Mouse (Mus musculus) left cerebral cortex, adult 8-10 months (tissue): ENCODE data around the gene Itgb2l. TPM values are rescaled to one million over a fixed set of nuclear protein-coding genes. Genes with fewer than 3 reads are reported as not detected.
"Not testable (repeated sequence)": the region's sequence is repeated elsewhere in the genome, so short reads cannot be mapped to it uniquely, and the experiment has no call there.

Experiments used
- DNase-seq, 2 experiments: peaks; one replicate each; pipeline ENCODE4 v3.0.0; 2022; ENCODE audit warnings: low spot score in 2 of 2
- total RNA-seq, 4 experiments: library from RNA; stranded (reverse); gene quantifications; 2 replicates each; pipeline ENCODE4 v1.2.4; 2022

Itgb2l gene
- total RNA-seq = not detected

- DNase-seq = no peak
These were observed at the start of gene Itgb2l for GRCm38 (mm10) chr16:96443468-96443867. TSS of gene Itgb2l (minus strand) at chr16:96443619.

DNA sequence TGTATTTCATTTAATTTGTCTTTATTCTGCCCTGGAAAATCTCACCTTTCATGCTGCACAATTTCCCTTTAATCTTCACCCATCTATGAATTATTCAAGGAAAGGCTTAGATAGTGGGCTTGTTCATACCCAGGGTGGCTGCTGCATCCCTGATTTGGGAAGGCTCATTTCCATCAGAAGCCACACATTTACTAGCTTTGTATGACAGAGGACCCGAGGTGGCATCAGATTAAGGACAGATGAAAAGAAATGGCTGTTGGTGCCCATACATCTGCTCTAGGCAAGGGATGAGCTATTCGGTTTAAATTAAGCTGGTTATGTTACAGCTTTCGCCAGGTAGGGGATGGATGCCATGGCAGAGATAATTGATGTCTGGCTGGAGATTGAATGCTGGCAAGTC lies 48.1 kb upstream of the Itgb2l start:
- DNase-seq = no peak

GRCm38 (mm10) chr16:96488038-96488437 lies 44.6 kb upstream of the Itgb2l start:
- no peak for DNase-seq

GRCm38 (mm10) chr16:96487007-96487684 lies 43.7 kb upstream of the Itgb2l start:
- DNase-seq = no peak

DNA sequence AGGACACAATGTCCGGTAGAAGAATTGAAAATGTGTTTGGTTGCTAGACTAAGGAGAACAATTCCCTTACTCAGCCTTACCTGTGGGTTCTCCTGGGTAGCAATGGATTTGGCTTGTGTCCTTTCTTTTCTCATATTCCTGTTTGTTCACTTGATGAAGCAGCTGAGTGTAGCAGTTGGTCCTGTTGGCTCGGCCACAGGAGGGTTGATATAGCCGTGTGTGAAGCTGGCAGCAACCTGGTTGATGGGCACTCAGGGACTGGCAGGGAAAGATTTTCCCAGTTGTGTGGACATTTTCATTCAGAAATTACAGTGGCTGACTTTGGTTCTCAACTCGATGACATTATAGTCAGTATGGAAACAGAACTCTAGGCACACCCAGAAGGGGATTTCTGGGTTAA lies 38.4 kb upstream of the Itgb2l start:
- DNase-seq = no peak

GRCm38 (mm10) chr16:96474185-96474584 lies 30.8 kb upstream of the Itgb2l start:
- no peak for DNase-seq

- no peak for DNase-seq
These were observed 29.4 kb upstream of the Itgb2l start for GRCm38 (mm10) chr16:96472816-96473215.

GRCm38 (mm10) chr16:96472361-96472760 lies 28.9 kb upstream of the Itgb2l start:
- no peak for DNase-seq

DNA sequence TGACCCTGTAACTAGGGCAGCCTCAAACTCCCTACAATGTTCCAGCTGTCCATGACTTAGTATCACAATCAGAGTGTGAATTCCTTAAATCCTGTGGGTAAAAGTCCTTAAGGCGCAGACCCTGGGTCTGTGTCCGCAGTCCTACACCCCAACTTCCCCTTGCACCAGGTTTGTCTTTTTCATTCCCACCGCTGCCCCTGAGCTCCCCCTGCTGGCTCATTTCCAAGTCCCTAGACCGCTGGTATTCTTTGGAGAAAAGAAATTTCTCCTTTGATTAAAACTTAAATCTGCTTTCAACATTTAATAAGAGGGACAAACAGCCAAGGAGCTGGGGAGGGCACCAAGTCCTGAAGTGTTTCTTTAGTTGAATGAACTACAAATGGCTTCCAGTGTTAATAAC lies 26.2 kb upstream of the Itgb2l start:
- DNase-seq = no peak

- peak in 1 of 2 experiments; percentile 55 for DNase-seq
These were observed 25.3 kb upstream of the Itgb2l start for GRCm38 (mm10) chr16:96468698-96469097.

DNA sequence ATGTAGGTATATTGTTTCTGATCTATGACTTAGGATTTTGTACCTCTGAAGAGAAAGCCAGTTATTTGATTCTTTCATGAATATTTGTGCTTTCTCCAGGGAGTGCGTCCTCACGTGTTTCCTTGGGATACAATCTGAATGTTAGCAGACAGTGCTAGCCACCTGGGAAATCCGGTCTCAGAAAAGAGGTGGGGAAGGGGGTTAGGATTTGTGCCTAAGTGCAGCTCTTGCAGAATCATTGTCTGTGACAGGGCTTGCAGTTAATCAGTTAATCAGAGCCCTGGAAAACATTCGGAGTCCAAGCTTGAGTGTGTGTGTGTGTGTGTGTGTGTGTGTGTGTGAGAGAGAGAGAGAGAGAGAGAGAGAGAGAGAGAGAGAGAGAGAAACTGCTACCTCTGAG lies 24.6 kb upstream of the Itgb2l start:
- no peak for DNase-seq

GRCm38 (mm10) chr16:96467445-96467844 lies 24.0 kb upstream of the Itgb2l start, which contains the start of gene Pcp4:
TSS of gene Pcp4 (plus strand) at chr16:96467606.
- peak; percentile 84 to 91 for DNase-seq

DNA sequence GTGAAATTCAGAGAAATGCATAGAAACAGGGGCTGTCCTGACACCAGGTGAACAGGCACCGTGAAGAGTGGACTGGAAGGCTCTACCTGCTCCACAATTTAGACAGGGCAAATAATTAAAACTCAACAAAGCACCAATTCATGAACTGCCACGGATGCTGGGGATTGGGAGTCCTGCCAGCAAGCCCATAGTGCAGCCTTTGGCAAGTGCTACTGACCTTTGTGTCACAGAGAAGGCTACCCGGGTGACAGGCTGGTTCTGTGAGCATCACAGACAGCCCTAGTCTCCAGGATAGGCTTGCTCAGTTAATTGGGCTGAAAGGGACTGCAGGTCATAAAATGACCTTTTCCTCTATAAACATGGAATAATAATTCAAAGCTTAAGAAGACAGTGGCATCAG lies 17.4 kb upstream of the Itgb2l start:
- no peak for DNase-seq

- DNase-seq = no peak
These were observed 15.9 kb upstream of the Itgb2l start for GRCm38 (mm10) chr16:96459356-96459755.

GRCm38 (mm10) chr16:96457612-96458011 lies 14.2 kb upstream of the Itgb2l start:
- no peak for DNase-seq

DNA sequence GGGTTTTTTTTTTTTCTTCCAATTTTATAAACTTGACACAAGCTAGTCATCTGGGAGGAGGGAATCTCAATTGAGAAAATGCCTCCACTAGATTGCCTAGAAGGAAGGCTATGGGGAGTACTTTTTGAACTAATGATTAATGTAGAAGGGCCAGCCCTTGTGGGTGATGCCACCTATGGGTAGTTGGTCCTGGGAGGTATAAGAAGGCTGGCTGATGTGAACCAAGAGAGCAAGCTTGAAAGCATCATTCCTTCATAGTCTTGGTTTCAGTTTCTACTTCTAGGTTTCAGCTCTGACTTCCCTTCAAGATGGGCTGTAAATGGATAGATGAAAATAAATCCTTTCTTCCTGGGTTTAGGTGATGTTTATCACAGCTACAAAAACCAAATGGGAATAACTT lies 10.7 kb upstream of the Itgb2l start:
- DNase-seq = no peak

DNA sequence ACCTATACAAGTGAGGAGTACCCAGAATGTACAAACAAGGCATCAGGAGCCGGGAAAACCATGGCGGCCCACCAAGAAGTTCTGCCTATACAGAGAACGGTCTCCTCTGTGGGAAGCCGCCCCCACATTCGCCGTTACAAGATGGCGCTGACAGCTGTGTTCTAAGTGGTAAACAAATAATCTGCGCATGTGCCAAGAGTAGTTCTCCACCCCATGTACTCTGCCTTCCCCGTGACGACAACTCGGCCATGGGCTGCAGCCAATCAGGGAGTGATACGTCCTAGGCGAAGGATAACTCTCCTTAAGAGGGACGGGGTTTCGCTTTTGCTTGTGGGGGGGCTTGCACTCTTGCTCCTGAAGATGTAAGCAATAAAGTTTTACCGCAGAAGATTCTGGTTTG lies 7.5 kb upstream of the Itgb2l start:
- not testable (repeated sequence) for DNase-seq

- DNase-seq = no peak
These were observed 1.6 kb downstream of the Itgb2l start for GRCm38 (mm10) chr16:96441826-96442225.

DNA sequence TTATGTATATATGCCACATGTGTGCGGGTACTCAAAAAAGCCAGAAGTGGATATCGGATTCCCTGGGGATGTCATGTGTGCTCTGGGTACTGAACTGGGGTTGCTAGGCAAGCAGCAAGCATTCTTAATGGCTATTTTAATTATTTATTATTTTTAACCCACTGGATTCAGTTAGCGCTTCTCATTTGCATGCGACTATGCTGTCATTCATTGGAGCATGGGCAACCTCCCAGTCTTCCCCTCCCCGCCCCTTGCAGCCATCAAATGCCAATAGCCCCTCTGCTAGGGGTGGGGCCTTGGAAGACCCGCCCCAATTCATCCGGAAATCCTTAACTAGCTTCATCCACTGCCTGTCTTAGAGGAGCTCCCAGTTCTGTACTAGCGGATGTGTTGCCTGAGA lies 2.5 kb downstream of the Itgb2l start:
- DNase-seq = no peak

DNA sequence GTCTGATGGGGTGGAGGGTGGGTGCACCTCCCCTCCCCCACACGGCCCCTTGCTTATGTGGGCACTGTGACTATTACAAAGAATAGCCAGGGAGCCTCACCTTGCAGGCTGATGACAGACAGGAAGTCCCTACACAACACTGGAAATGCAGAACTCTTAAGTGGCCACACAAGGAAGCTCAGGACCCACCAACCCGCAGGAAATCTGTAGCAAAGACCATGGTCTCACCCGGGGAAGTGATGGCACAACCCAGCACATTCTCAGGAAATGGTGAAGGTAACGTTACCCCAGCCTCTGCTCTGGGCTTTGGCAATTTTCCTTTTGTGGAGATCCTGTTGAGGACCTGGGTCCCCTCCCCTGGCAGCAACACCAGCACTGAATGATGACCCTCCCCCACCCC lies 3.7 kb downstream of the Itgb2l start:
- no peak for DNase-seq

DNA sequence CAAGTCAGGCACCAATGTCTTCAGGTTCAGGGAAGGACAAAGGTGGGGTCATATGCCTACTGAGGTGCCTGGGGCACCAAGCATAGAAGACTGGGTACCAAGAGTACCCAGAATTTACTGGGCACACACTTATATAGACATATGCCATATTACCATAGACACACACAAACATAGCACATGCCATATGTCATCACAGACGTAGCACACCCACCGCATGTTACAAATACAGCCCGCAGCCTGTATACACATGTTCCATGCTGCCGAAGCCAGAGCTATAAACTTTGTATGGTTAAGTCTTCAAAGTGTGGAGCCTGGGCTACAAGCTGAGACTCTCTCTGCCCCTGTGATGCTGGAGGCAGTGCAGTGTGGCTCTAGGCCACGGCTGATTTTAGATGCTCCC lies 4.5 kb downstream of the Itgb2l start:
- no peak for DNase-seq

- DNase-seq = no peak
These were observed 9.2 kb downstream of the Itgb2l start for GRCm38 (mm10) chr16:96434024-96434785.

GRCm38 (mm10) chr16:96433266-96433665 lies 10.2 kb downstream of the Itgb2l start:
- DNase-seq = no peak
